Mouse (Mus musculus) neural tube, embryonic 11.5 days (tissue): ENCODE data around the gene Ncapg. TPM values are rescaled to one million over a fixed set of nuclear protein-coding genes. Genes with fewer than 3 reads are reported as not detected.
"Not testable (repeated sequence)": the region's sequence is repeated elsewhere in the genome, so short reads cannot be mapped to it uniquely, and the experiment has no call there.

Experiments
- ATAC-seq: fragments of 200-750 bp; cut with Nextera tagmentation; 2 replicates; pipeline ENCODE4 v1.8.0; 2017; ENCODE audit warnings: moderate number of reproducible peaks, mild to moderate bottlenecking, moderate TSS enrichment, moderate library complexity; ENCODE audit not compliant: insufficient read depth, low FRiP score, low TSS enrichment
- DNase-seq: peaks from one replicate; pipeline ENCODE4 v3.0.0-alpha.2; 2015; ENCODE audit warnings: low spot score
- H3K27ac ChIP-seq: fragments of 300-500 bp; sonication (generic); 2 replicates; pipeline ENCODE4 v1.5.1; 2014; ENCODE audit warnings: low read depth, mild to moderate bottlenecking, low read length
- H3K27me3 ChIP-seq: fragments of 300-500 bp; sonication (generic); 2 replicates; pipeline ENCODE4 v1.6.1; 2014; ENCODE audit warnings: mild to moderate bottlenecking, low read length, mixed read lengths; ENCODE audit not compliant: control insufficient read depth, insufficient read depth
- H3K36me3 ChIP-seq: fragments of 300-500 bp; sonication (generic); 2 replicates; pipeline ENCODE4 v1.6.1; 2014; ENCODE audit warnings: mild to moderate bottlenecking, low read length, moderate library complexity, mixed read lengths; ENCODE audit not compliant: control insufficient read depth, insufficient read depth
- H3K4me1 ChIP-seq: fragments of 300-500 bp; sonication (generic); 2 replicates; pipeline ENCODE4 v1.6.1; 2014; ENCODE audit warnings: low read length, mixed read lengths; ENCODE audit not compliant: control insufficient read depth, insufficient read depth
- H3K4me2 ChIP-seq: fragments of 300-500 bp; sonication (generic); 2 replicates; pipeline ENCODE4 v1.6.1; 2014; ENCODE audit warnings: low read depth, mild to moderate bottlenecking, moderate library complexity
- H3K4me3 ChIP-seq: fragments of 300-500 bp; sonication (generic); 2 replicates; pipeline ENCODE4 v1.5.1; 2014; ENCODE audit warnings: low read depth, low read length
- H3K9ac ChIP-seq: fragments of 300-500 bp; sonication (generic); 2 replicates; pipeline ENCODE4 v1.6.1; 2014; ENCODE audit warnings: mild to moderate bottlenecking, low read length
- H3K9me3 ChIP-seq: fragments of 300-500 bp; sonication (generic); 2 replicates; pipeline ENCODE4 v1.6.1; 2016; ENCODE audit warnings: low read length; ENCODE audit not compliant: control insufficient read depth
- WGBS: fragments of 180-500 bp; shearing (Covaris S2); extraction: QIAGEN DNeasy Blood & Tissue Kit; methylation state at CpG from one replicate; pipeline ENCODE4 v1.1.7; 2014; 5-methylcytosine and 5-hydroxymethylcytosine counted together
- polyA plus RNA-seq: library from polyadenylated mRNA; unstranded; fragments of >200 nt; fragmentation: Nextera tagmentation; extraction: Ambion mirVana; gene quantifications from 2 replicates; pipeline ENCODE4 v1.2.1, GENCODE M21; 2014

Gene Ncapg
- polyA plus RNA-seq, 1 experiment from 2014 or later = 70.4 TPM

DNA sequence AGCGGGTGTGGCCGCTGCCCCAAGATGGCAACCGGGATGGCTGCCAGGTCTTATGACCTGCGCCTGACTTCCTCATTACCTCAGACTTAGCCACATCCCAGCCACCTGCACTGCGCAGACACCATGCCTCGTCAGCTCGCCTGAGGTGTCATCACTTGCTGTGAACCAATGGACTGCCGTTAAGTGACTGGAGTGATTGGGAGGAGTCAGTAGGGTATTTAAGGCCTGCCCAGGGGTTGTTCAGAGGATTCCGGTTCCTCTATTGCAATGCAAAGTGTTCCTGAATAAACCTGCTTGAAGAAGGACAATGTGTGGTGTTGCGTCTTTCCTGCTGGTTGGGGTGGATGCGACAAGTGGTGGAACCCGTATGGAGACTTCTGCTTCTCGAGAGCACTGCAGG is 11.3 kb upstream of the Ncapg start:
- not testable (repeated sequence) for H3K9me3 ChIP-seq, DNase-seq, ATAC-seq, H3K4me2 ChIP-seq, H3K36me3 ChIP-seq, H3K27me3 ChIP-seq, H3K4me1 ChIP-seq, H3K9ac ChIP-seq, H3K4me3 ChIP-seq, H3K27ac ChIP-seq
- 94% methylated on average over 13 of the region's 13 CpGs for WGBS

DNA sequence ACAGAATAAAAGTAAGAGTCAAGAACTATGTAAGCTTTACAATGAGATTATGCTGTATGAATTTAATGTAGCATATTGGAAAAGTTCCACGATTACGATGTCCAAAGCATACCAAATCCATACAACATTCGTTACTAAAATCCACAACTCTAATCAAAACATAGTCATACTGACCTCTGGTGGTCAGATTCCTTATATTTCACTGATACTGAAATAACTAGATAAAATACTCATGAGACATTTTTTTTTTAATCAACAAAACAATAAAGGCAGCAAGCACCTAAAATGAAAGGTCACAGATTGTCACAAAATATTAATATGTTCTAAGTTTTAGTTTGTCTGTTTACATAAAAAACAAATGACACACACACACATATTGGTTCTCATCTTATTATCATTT is 1.4 kb upstream of the Ncapg start:
- no peaks in the 10 kb centered on the region for H3K27me3 ChIP-seq
- DNase-seq (no peak), ATAC-seq (no peak)
- no peak overlapping the region for H3K9ac ChIP-seq
- no peak overlapping the region for H3K27ac ChIP-seq
- peaks cover 3% of the 10 kb centered on the region; the same call in 1 of the 2 replicates for H3K4me1 ChIP-seq
- no peak overlapping the region for H3K4me3 ChIP-seq
- WGBS = 41% methylated on average over 3 of the region's 3 CpGs
- H3K36me3 ChIP-seq = no peaks in the 10 kb centered on the region
- H3K9me3 ChIP-seq = no peaks in the 10 kb centered on the region
- no peak overlapping the region; the same call in 1 of the 2 replicates for H3K4me2 ChIP-seq

DNA sequence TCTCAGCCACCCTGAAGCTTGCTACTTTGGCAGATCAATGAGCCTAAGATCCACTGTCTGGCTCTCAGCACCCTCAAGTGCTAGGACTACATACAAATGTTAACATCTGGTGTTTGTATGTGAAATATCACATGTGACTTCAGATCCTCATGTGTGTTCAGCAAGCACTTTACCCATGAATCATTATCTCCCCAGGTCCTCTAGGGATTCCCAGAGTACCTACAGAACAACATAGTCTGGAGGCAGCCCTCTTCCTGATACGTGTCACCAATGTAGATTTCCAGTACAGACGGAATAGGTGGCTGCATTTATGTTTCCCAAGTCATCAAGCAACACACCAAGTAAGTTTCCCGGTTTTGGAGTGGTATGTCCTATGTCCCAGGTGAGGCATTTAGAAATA is 888 bp upstream of the Ncapg start:
- no peaks in the 10 kb centered on the region for H3K36me3 ChIP-seq
- 6% methylated on average over 3 of the region's 3 CpGs for WGBS
- peak overlapping the region; percentile 63 for H3K4me3 ChIP-seq
- H3K9me3 ChIP-seq = no peaks in the 10 kb centered on the region
- peak overlapping the region; percentile 67; the same call in 1 of the 2 replicates for H3K27ac ChIP-seq
- DNase-seq = no peak
- peak overlapping the region; percentile 83 for H3K4me2 ChIP-seq
- no peaks in the 10 kb centered on the region for H3K27me3 ChIP-seq
- H3K4me1 ChIP-seq = peaks cover 3% of the 10 kb centered on the region; the same call in 1 of the 2 replicates
- ATAC-seq = peak; percentile 10; the same call in 1 of the 2 replicates
- H3K9ac ChIP-seq = peak overlapping the region; percentile 69

DNA sequence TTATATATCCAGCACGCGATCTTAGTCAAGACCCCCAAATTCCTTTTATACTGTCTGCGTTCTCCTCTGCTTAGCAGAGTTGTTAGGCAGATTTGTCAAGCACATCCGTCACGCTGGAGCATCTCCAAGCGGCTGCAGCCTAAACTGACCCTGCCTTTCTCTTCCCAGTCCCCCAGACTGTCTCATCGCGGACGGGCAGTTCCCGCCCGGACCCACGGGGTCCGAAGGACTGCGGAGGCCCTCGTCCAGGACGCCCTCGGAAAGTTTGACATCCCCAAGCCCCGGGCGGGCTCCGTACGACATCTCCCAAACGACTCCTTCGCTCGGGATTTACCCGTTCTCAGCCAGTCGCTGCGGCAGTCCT is 503 bp upstream of the Ncapg start:
- peak overlapping the region; percentile 67 for H3K27ac ChIP-seq
- under 1% methylated on average over 27 of the region's 27 CpGs for WGBS
- no peak for DNase-seq
- H3K9me3 ChIP-seq = no peaks in the 10 kb centered on the region
- H3K4me3 ChIP-seq = peak overlapping the region; percentile 63
- H3K9ac ChIP-seq = peak overlapping the region; percentile 69
- H3K4me2 ChIP-seq = peak overlapping the region; percentile 83
- peaks cover 3% of the 10 kb centered on the region; the same call in 1 of the 2 replicates for H3K4me1 ChIP-seq
- no peaks in the 10 kb centered on the region for H3K27me3 ChIP-seq
- peak; percentile 70 for ATAC-seq
- no peaks in the 10 kb centered on the region for H3K36me3 ChIP-seq

DNA sequence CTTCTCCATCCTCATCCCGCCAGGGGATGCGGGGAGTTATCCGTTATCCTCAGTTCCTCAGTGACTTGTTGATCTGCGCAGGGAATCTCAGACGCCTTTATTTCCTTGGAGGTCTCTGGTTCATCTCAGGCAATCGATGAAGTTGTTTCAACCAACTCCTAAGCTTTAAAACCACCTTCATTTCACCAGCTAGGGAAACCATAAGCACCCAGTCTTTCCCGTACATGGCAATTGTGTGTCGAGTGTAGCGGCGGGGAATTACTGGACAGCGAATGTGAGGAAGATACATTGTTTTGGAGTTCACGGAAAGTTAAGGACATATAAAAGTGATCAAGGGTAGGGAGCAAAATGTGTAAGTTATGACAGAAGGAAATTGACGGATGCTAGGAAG is 556 bp downstream of the Ncapg start:
- ATAC-seq = no peak

DNA sequence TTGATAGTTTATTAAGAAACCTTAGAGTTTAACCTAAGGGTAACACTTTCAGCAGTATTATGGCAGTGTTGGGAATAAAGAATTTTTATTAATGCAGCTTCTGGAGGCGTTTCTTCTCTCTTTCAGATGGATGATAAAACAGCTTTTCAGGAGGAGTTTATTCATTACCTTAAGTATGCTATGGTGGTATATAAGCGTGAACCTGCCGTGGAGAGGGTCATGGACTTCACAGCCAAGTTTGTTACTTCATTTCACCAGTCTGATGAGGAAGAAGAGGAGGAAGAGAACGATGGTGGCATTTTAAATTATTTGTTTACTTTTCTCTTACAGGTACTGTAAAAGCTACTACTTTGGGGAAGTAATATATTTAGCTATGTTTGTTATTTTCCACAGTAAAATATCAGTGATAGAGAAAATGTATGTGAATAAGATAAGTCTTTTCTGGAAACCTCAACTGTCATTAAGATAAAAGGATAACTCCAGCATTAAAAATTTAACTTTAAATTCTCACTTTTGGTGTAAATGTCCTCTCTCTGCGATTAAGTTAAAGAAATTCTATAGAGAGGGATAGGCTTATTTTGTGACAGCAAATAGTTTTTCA is 1.3 kb downstream of the Ncapg start:
- DNase-seq = no peak
- Histone ChIP-seq H3K4me3 (peak overlapping the region; percentile 63), H3K9ac (no peak overlapping the region), H3K36me3 (no peaks in the 10 kb centered on the region), H3K9me3 (no peaks in the 10 kb centered on the region), H3K27ac (no peak overlapping the region), H3K27me3 (no peaks in the 10 kb centered on the region), H3K4me2 (peak overlapping the region; percentile 83), H3K4me1 (peaks cover 3% of the 10 kb centered on the region; the same call in 1 of the 2 replicates)
- no peak for ATAC-seq
- WGBS = 53% methylated on average over 5 of the region's 5 CpGs

More for the DNA sequence above, 556 bp downstream of the Ncapg start:
- Histone ChIP-seq H3K4me1 (peaks cover 3% of the 10 kb centered on the region; the same call in 1 of the 2 replicates), H3K27me3 (no peaks in the 10 kb centered on the region), H3K4me3 (peak overlapping the region; percentile 63), H3K27ac (peak overlapping the region; percentile 69), H3K9me3 (no peaks in the 10 kb centered on the region), H3K36me3 (no peaks in the 10 kb centered on the region), H3K9ac (peak overlapping the region; percentile 66), H3K4me2 (peak overlapping the region; percentile 83)
- 0% methylated on average over 13 of the region's 13 CpGs for WGBS
- DNase-seq = no peak

DNA sequence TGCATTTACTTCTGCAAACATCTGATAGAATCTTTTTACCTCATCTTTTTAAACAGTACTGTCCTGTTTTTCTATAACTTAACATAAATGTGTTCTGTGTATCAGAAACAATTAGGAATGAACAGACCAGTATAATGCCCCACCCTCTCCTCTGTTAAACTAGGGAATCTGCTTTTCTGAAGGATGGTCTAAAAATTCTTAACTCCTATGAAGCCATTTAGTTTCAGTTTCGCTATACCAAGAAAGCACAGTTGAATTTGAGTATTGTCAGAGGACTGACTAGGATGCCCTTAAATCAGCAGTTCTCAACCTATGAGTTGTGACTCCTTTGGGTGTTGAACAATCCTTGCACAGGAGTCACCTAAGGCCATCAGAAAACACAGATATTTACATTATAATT is 5.3 kb downstream of the Ncapg start:
- ATAC-seq = no peak
- Histone ChIP-seq H3K4me2 (no peak overlapping the region), H3K9ac (no peak overlapping the region), H3K27me3 (no peaks in the 10 kb centered on the region), H3K27ac (no peak overlapping the region), H3K36me3 (no peaks in the 10 kb centered on the region), H3K9me3 (no peaks in the 10 kb centered on the region), H3K4me1 (no peaks in the 10 kb centered on the region), H3K4me3 (no peak overlapping the region)
- WGBS = 94% methylated on average over 1 of the region's 1 CpGs
- DNase-seq = no peak

DNA sequence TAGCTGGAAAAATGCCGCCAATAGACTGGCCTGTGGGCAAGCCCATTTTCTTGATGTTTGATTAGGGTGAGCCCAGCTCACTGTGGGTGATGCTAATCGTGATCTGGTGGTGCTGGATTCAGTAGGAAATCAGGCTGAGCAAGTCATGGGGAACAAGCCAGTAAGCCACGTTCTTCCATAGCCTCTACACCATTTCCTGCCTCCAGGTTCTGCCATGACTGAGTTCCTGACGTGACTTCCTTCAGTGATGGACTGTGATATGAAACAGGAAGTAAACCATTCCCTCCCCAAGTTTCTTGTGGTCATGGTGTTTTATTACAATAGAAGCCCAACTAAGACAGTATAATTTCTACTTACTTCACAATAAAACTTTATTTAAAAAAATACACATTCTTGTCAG is 7.9 kb downstream of the Ncapg start:
- no peak for DNase-seq
- ATAC-seq = no peak
- Histone ChIP-seq H3K27ac (no peak overlapping the region), H3K36me3 (no peaks in the 10 kb centered on the region), H3K4me1 (no peaks in the 10 kb centered on the region), H3K4me3 (no peak overlapping the region), H3K4me2 (no peak overlapping the region), H3K9ac (no peak overlapping the region), H3K27me3 (no peaks in the 10 kb centered on the region), H3K9me3 (no peaks in the 10 kb centered on the region)
- 83% methylated on average over 4 of the region's 4 CpGs for WGBS

DNA sequence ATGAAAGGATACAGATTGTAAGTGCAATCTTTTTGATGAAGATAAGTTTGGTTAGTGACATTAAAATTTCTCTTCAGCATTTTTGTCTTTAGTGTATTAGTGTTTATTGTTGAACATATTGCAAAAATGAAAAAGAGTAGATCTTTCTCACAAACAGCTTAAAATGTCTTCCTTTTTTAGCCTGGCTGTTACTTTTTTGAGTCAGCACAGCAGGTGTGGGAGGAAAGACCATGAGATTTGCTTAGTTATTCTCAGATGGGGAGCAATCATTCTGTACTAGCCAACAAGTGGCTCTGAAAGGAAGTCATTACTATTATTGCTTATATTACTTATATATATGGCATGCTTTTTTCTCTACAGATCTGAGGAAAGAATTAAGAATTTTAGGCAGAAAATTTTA is 10.2 kb downstream of the Ncapg start:
- Histone ChIP-seq H3K4me2 (no peak overlapping the region), H3K4me1 (no peaks in the 10 kb centered on the region), H3K9ac (no peak overlapping the region), H3K9me3 (no peaks in the 10 kb centered on the region), H3K27ac (no peak overlapping the region), H3K36me3 (no peaks in the 10 kb centered on the region), H3K4me3 (no peak overlapping the region), H3K27me3 (no peaks in the 10 kb centered on the region)
- ATAC-seq (no peak), DNase-seq (no peak)
